Mouse (Mus musculus): ENCODE results near the gene Apex2.
"Not testable (repeated sequence)": the region's sequence is repeated elsewhere in the genome, so short reads cannot be mapped to it uniquely, and the experiment has no call there.

Apex2 gene

GRCm38 (mm10) chrX:150487811-150488210 is 101.9 kb downstream of the Apex2 start:
- DNase-seq (ENCODE audit: low spot score), result not testable (repeated sequence)

DNA sequence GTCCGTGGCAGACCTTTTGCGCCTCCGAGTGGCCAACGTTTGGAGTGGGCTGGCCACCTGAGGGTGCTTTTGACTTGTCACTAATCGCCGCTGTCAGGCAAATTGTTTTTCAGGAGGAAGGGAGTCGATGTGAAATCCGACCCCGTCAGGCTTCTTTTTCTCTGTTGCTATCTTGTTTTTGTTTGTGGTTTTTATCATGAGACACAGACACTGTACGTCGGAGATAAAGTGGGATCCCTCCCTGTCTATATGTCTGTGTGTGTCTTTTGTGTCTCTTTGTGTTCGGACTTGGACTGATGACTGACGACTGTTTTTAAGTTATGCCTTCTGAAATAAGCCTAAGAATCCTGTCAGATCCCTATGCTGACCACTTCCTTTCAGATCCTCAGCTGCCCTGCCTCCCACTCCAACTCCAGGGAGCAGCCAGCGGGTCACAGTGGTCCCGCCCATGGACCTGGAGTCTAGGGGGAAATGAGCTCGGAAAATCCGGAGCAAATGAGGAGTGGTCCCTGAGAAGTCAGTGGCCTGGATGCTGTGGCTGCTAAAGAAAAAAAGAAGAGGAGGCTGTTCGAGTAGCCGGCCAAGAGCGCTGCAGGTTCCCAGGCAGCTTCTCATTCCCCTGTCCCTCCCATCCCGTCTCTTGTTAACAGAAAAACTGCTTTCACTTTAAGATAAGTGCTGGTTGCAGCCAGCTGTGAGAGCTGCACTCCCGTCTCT is 103.2 kb downstream of the Apex2 start:
- DNase-seq (ENCODE audit: low spot score), result not testable (repeated sequence)

GRCm38 (mm10) chrX:150477854-150478780 is 111.6 kb downstream of the Apex2 start:
- peak; percentile 81 for DNase-seq (ENCODE audit: low spot score)

DNA sequence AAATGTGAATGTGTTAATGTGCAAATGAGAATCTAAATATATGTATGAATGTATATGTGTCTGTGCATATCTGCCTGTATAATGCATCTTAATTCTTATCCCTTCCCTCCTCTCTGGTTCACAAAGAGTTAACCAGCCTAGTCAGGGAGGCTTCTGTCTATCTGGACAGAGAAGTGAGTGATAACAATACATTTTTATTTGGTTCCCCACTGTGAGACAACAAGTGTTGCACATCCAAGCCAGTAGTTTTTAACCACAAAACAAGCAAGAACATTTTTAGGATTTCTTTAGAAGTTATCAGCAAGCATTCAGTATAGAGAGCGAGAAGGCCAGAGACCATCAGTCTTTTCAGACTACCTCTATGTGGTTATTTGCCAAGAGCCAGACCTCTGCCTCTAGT is 118.3 kb downstream of the Apex2 start:
- DNase-seq (ENCODE audit: low spot score), result no peak

All from ovary, postnatal 36 days (tissue).